Mouse (Mus musculus) kidney, adult 2 months (tissue): Measurements from ENCODE around the gene Paip2b.

Source experiments
- CTCF ChIP-seq: fragments of 200-500 bp; conservative IDR thresholded peaks from 2 replicates; pipeline ENCODE4 v1.5.1; 2011; ENCODE audit warnings: low read depth, mild to moderate bottlenecking, control low read depth, low read length, moderate library complexity, mixed read lengths; ENCODE audit not compliant: insufficient read depth, insufficient read length
- POLR2A ChIP-seq: fragments of 200-500 bp; IDR thresholded peaks from one replicate; pipeline ENCODE4 v1.6.1; 2011; ENCODE audit warnings: low read depth, low read length, control low read depth

- no peak for TF ChIP-seq CTCF
- no peak for TF ChIP-seq POLR2A
These were observed 75.5 kb downstream of the Paip2b start for GRCm38 (mm10) chr6:83756051-83756450.
